In the genomic region with DNA sequence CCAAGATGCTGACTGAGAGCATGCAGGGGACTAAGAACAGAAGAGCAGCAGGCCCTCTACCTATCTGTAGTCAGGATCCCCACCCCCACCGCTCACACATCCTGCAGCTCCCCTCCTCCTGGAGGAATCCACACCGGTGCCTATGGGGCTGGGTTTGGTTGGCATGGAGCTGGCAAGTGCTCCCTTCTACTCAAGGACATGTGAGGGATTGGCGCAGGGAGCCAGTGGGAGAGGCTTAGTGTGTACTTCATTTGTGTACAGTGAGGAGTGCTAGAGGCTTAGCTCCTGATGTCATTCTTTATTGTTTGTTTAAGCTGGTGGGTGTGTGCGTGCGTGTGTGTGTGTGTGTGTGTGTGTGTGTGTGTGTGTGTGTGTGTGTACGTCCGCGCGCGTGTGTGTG, we compare ENCODE assay signal across 11 mouse cellular contexts. TPM values are rescaled to one million over a fixed set of nuclear protein-coding genes. Genes with fewer than 3 reads are reported as not detected.
A peak's percentile ranks its signal among the peaks of the same experiment; 100 is the strongest.
DNase-seq lines count a peak whose midpoint lies in the region; ATAC-seq and TF ChIP-seq lines count a peak whose summit lies in the region.
"Had no signal": no experiment of that assay in that cellular context is flagged by ENCODE, and none has a peak within 500 bp of the region (broad histone marks: within the 10 kb centered on the region; RNA-seq: fewer than 3 reads in every experiment).

No protein-coding gene starts in this region.

- no peak for TF ChIP-seq CTCF in lung, embryonic 14.5 days (IDR thresholded peaks at IDR 0.05; ENCODE audit: low read depth)

- ATAC-seq in heart, embryonic 16.5 days (replicated peaks; ENCODE audit: extremely low read depth, insufficient read depth, low FRiP score), result peak; percentile 76
- peak; percentile 90 for ATAC-seq in lung, embryonic 14.5 days (ENCODE audit: insufficient read depth)
- no peak for ATAC-seq in inflammation-experienced regulatory T-cells, adult 6 months

- H3K36me3 ChIP-seq in heart, embryonic 16.5 days (ENCODE audit: control insufficient read depth, insufficient read depth), result no peaks in the 10 kb centered on the region
- H3K36me3 ChIP-seq in lung, embryonic 14.5 days (ENCODE audit: insufficient read depth), result no peaks in the 10 kb centered on the region
- H3K36me3 ChIP-seq: hindbrain, embryonic 12.5 days; neural tube, embryonic 12.5 days had no signal

- peak overlapping the region; percentile 27; the same call in 1 of the 2 replicates for H3K4me2 ChIP-seq in heart, embryonic 16.5 days (ENCODE audit: low read depth, low read length)
- H3K4me2 ChIP-seq in lung, embryonic 14.5 days, result no peak overlapping the region
- H3K4me2 ChIP-seq: hindbrain, embryonic 12.5 days; neural tube, embryonic 12.5 days had no signal

- H3K4me1 ChIP-seq in heart, embryonic 16.5 days (ENCODE audit: control insufficient read depth, insufficient read depth, low read length), result peaks cover 32% of the 10 kb centered on the region
- H3K4me1 ChIP-seq in lung, embryonic 14.5 days (ENCODE audit: insufficient read depth), result peaks cover 6% of the 10 kb centered on the region; the same call in 1 of the 2 replicates
- H3K4me1 ChIP-seq: neural tube, embryonic 12.5 days had no signal

- DNase-seq in cerebellum, postnatal 10 days, result peak; percentile 13 to 19
- DNase-seq in cerebellum, postnatal 4 days (ENCODE audit: low spot score in 2 of 2), result no peak
- peak; percentile 44 for DNase-seq in NIH3T3 (ENCODE audit: low read depth)
- DNase-seq in lung, embryonic 14.5 days, result peak; percentile 73
- no peak for DNase-seq in T-cell, adult 2 months (ENCODE audit: low spot score)
- DNase-seq in kidney, postnatal 10 days, result no peak
- DNase-seq: embryo, embryonic 11 days had no signal

- peak overlapping the region; percentile 97 for H3K27ac ChIP-seq in heart, embryonic 16.5 days (ENCODE audit: low read length)
- H3K27ac ChIP-seq in lung, embryonic 14.5 days (ENCODE audit: low read depth), result peak overlapping the region; percentile 88
- H3K27ac ChIP-seq: hindbrain, embryonic 12.5 days; neural tube, embryonic 12.5 days had no signal

- no peaks in the 10 kb centered on the region for H3K9me3 ChIP-seq in heart, embryonic 16.5 days (replicated peaks; ENCODE audit: control insufficient read depth, low read length)
- no peaks in the 10 kb centered on the region for H3K9me3 ChIP-seq in lung, embryonic 14.5 days (ENCODE audit: low read depth, low read length)
- H3K9me3 ChIP-seq: hindbrain, embryonic 12.5 days; neural tube, embryonic 12.5 days had no signal

- no peak overlapping the region for H3K4me3 ChIP-seq in heart, embryonic 16.5 days (ENCODE audit: low read length)
- no peak overlapping the region for H3K4me3 ChIP-seq in lung, embryonic 14.5 days (ENCODE audit: low read depth, low read length)
- H3K4me3 ChIP-seq: hindbrain, embryonic 12.5 days; neural tube, embryonic 12.5 days had no signal

- 65% methylated on average over 10 of the region's 10 CpGs for WGBS in heart, embryonic 16.5 days
- 59% methylated on average over 10 of the region's 10 CpGs for WGBS in lung, embryonic 14.5 days

- H3K27me3 ChIP-seq in heart, embryonic 16.5 days (ENCODE audit: control insufficient read depth, insufficient read depth, low read length), result no peaks in the 10 kb centered on the region
- H3K27me3 ChIP-seq in lung, embryonic 14.5 days (ENCODE audit: insufficient read depth, low read length), result no peaks in the 10 kb centered on the region
- H3K27me3 ChIP-seq: hindbrain, embryonic 12.5 days had no signal

- H3K9ac ChIP-seq in heart, embryonic 16.5 days (ENCODE audit: low read length), result 0 out of 2 replicates have a peak overlapping the region, but pooled peaks have one; percentile 47
- no peak overlapping the region for H3K9ac ChIP-seq in lung, embryonic 14.5 days
- H3K9ac ChIP-seq: hindbrain, embryonic 12.5 days; neural tube, embryonic 12.5 days had no signal

RNA-seq across cellular contexts. Expression of a gene that starts 36.1 kb away (rescaled TPM):
- 56.9 and 64.1 TPM in 2 replicates for polyA plus RNA-seq in heart, embryonic 16.5 days (2015; fragmentation: Nextera tagmentation; extraction: Ambion mirVana)
- polyA plus RNA-seq in lung, embryonic 14.5 days (2014; fragmentation: Nextera tagmentation; extraction: Ambion mirVana), result 38.3 and 44.6 TPM in 2 replicates
- polyA plus RNA-seq in inflammation-experienced regulatory T-cells, adult 6 months (2017; shearing (Covaris generic)), result under 1 TPM in 1 of 3 experiments, not detected in 2; 0.07 TPM

RNA-seq across cellular contexts. Expression of a gene that starts 45.4 kb away (rescaled TPM):
- polyA plus RNA-seq in heart, embryonic 16.5 days (2015; fragmentation: Nextera tagmentation; extraction: Ambion mirVana), result 1.3 and 2.1 TPM in 2 replicates
- polyA plus RNA-seq in lung, embryonic 14.5 days (2014; fragmentation: Nextera tagmentation; extraction: Ambion mirVana), result 0.67 and 1.2 TPM in 2 replicates
- not detected for polyA plus RNA-seq in inflammation-experienced regulatory T-cells, adult 6 months (2017; shearing (Covaris generic))

Comparison
In these comparisons a context has a peak if more than half of its experiments do, and no peak if none do; other contexts are left out.
1. DNase-seq: peak in cerebellum, postnatal 10 days (2 of 2), NIH3T3 (single experiment) and lung, embryonic 14.5 days (single experiment); none in cerebellum, postnatal 4 days (0 of 2), T-cell, adult 2 months (single experiment) and kidney, postnatal 10 days (single experiment).
2. RNA of a gene that starts 36.1 kb away (polyA plus RNA-seq): 56.9 to 64.1 TPM in heart, embryonic 16.5 days and 38.3 to 44.6 TPM in lung, embryonic 14.5 days; 0.07 TPM in inflammation-experienced regulatory T-cells, adult 6 months; every median in the first group is over 10 times any median in the second.